Mouse (Mus musculus): ENCODE results near the gene Slc16a12. TPM values are rescaled to one million over a fixed set of nuclear protein-coding genes. Genes with fewer than 3 reads are reported as not detected.
"Not testable (repeated sequence)": the region's sequence is repeated elsewhere in the genome, so short reads cannot be mapped to it uniquely, and the experiment has no call there.

Slc16a12 gene
- polyA plus RNA-seq, 1 experiment from 2014 or later, result 1.3 TPM

DNA sequence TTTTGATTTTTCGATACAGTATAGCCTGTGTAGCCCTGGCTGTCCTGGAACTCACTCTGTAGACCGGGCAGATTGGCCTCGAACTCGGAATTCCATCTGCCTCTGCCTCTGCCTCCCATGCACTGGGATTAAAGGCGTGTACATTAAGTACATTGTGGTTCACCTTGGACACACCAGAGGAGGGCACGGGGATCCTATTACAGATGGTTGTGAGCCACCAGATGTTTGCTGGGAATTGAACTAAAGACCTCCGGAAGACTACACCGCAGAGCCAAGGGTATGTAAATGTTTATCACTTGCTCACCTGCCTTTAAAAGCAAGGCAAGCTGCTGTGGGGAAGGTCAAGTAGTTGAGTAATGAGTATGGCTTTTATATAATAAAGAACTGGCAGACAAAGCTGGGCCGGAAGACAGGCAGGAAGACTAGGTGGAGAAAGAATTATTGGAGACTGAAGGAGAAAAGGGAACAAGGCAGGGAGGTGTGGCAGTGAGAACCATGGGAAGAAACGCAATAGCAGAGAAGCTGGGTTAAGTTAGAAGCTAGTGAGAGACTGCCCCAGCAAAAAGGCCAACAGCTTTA, 91.8 kb downstream of the Slc16a12 start:
- 0 out of 2 replicates have a peak, but pooled peaks cover 2% of the 10 kb centered on the region for H3K4me1 ChIP-seq
- ATAC-seq (ENCODE audit: low FRiP score), result no peak
- no peak overlapping the region for H3K4me3 ChIP-seq (replicated peaks)
- H3K27me3 ChIP-seq, result no peaks in the 10 kb centered on the region
- H3K36me3 ChIP-seq (replicated peaks), result no peaks in the 10 kb centered on the region
- H3K4me2 ChIP-seq, result no peak overlapping the region
- no peak overlapping the region for H3K9ac ChIP-seq
- H3K9me3 ChIP-seq, result no peaks in the 10 kb centered on the region
- WGBS, result 90% methylated on average over 10 of the region's 10 CpGs
- H3K27ac ChIP-seq, result no peak overlapping the region

DNA sequence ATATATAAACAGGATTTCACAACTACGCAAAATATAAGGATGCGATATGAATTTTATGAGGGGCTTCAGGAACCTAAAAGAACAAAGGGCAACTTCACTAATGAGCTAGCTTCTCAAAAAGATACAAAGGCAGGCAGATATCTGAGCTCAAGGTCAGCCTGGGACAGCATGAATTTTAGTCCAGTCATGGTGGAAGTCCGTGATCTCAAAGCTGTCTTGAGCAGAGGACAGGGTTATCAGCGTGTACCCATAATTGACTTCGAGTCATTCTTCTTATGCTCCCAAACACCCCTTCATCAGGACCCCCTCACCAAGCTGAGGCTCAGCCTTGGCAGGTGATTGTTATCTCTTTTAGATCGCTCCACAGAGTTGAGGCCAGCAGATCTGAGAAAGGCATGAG, 96.1 kb downstream of the Slc16a12 start:
- no peaks in the 10 kb centered on the region for H3K4me1 ChIP-seq
- H3K27ac ChIP-seq, result no peak overlapping the region
- H3K27me3 ChIP-seq, result no peaks in the 10 kb centered on the region
- no peak overlapping the region for H3K4me3 ChIP-seq (replicated peaks)
- no peaks in the 10 kb centered on the region for H3K36me3 ChIP-seq (replicated peaks)
- no peak overlapping the region for H3K4me2 ChIP-seq
- WGBS, result 89% methylated on average over 6 of the region's 6 CpGs
- no peaks in the 10 kb centered on the region for H3K9me3 ChIP-seq
- ATAC-seq (ENCODE audit: low FRiP score), result no peak
- no peak overlapping the region for H3K9ac ChIP-seq

DNA sequence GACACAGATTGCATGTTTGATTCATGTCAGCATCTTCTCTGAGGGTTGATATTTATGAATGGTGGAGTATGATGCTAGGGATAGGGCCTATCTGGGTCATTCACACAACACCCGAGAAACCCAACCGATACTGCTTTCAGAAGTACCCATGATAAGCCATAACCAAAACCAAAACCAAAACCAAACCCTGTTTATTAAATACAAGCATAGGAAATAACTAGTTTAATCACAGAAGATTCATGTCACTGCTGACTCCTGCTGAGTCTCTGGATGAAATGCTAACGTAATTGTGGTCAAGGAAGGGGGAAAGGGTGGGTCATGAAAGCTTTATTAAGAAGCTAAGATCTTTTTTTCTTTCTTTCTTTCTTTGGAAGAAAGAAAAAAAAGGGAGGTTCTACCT, 96.8 kb downstream of the Slc16a12 start:
- Histone ChIP-seq H3K9ac (no peak overlapping the region), H3K36me3 (replicated peaks) (no peaks in the 10 kb centered on the region), H3K27me3 (no peaks in the 10 kb centered on the region), H3K27ac (no peak overlapping the region), H3K4me3 (replicated peaks) (no peak overlapping the region), H3K9me3 (no peaks in the 10 kb centered on the region), H3K4me1 (no peaks in the 10 kb centered on the region), H3K4me2 (no peak overlapping the region)
- 92% methylated on average over 3 of the region's 3 CpGs for WGBS
- no peak for ATAC-seq (ENCODE audit: low FRiP score)

DNA sequence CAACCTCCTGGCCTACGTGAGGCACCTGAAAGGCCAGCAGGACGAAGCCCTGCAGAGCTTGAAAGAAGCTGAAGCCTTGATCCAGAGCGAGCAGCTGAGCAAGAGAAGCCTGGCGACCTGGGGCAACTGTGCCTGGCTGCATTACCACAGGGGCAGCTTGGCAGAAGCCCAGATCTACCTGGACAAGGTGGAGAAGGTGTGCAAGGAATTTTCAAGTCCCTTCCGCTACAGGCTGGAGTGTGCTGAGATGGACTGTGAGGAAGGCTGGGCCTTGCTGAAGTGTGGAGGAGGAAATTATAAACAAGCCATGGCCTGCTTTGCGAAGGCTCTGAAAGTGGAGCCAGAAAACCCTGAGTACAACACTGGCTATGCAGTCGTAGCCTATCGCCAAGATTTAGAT, 99.5 kb downstream of the Slc16a12 start:
- not testable (repeated sequence) for H3K27ac ChIP-seq; H3K27me3 ChIP-seq; ATAC-seq (ENCODE audit: low FRiP score); H3K9ac ChIP-seq; H3K4me1 ChIP-seq; H3K9me3 ChIP-seq; H3K4me3 ChIP-seq (replicated peaks); H3K4me2 ChIP-seq; H3K36me3 ChIP-seq (replicated peaks)
- 89% methylated on average over 8 of the region's 8 CpGs for whole genome bisulfite sequencing

DNA sequence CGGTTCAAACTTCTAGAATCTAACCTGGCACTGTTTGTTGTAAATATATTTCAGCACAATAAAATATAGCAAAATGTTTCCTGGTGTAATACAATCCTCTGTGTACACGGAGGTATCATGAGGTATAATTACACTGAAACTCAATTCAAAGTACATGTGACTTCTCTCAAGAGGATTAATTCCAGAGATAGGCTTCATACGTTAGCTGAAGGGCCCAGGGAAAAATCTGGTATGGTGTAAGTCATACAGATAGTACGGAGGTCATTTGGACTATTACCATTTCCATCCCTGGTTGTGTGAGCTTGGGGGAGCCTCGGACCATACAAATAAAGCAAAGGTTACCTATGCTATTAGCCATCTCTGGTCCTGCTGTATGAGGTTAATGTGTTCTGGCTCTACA, 104.5 kb downstream of the Slc16a12 start:
- H3K4me3 ChIP-seq (replicated peaks), result no peak overlapping the region
- H3K9me3 ChIP-seq, result no peaks in the 10 kb centered on the region
- no peaks in the 10 kb centered on the region for H3K27me3 ChIP-seq
- no peaks in the 10 kb centered on the region for H3K36me3 ChIP-seq (replicated peaks)
- WGBS, result 87% methylated on average over 5 of the region's 5 CpGs
- H3K9ac ChIP-seq, result no peak overlapping the region
- H3K27ac ChIP-seq, result no peak overlapping the region
- no peak overlapping the region for H3K4me2 ChIP-seq
- H3K4me1 ChIP-seq, result no peaks in the 10 kb centered on the region
- no peak for ATAC-seq (ENCODE audit: low FRiP score)

DNA sequence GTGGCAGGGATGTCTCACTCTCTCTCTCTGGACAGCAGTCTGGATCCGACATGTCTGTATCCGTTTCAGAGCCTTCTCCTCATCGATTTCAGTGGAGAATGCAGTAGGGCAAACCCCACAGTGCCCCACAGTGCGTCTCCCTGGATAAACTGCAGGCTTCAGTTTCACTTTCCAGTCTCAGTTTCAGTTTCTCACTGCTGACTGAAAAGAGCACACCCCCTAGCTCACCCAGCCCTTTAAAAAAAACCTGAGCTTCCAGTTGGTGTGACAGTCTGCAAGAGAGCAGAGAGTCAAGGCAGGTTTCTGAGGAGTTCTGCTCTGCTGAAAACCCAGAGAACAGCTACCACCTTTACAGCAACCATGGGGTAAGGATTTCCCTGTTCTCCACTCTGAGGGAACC, 106.5 kb downstream of the Slc16a12 start, which contains the start of the genes Ifit1bl2 and Ifit1:
Ifit1bl2 (minus strand) TSS at position 121 of the 400 bp plus-strand sequence.
Ifit1 (plus strand) TSS at position 249 of the 400 bp plus-strand sequence.
- Histone ChIP-seq H3K27ac (no peak within 1 kb of the TSS), H3K36me3 (replicated peaks) (no peaks in the 10 kb centered on the region), H3K9ac (no peak within 1 kb of the TSS), H3K9me3 (no peaks in the 10 kb centered on the region), H3K4me3 (replicated peaks) (no peak within 1 kb of the TSS), H3K4me1 (no peaks in the 10 kb centered on the region), H3K4me2 (no peak within 1 kb of the TSS), H3K27me3 (no peaks in the 10 kb centered on the region)
- 65% methylated on average over 4 of the region's 4 CpGs for WGBS
- no peak for ATAC-seq (ENCODE audit: low FRiP score)

DNA sequence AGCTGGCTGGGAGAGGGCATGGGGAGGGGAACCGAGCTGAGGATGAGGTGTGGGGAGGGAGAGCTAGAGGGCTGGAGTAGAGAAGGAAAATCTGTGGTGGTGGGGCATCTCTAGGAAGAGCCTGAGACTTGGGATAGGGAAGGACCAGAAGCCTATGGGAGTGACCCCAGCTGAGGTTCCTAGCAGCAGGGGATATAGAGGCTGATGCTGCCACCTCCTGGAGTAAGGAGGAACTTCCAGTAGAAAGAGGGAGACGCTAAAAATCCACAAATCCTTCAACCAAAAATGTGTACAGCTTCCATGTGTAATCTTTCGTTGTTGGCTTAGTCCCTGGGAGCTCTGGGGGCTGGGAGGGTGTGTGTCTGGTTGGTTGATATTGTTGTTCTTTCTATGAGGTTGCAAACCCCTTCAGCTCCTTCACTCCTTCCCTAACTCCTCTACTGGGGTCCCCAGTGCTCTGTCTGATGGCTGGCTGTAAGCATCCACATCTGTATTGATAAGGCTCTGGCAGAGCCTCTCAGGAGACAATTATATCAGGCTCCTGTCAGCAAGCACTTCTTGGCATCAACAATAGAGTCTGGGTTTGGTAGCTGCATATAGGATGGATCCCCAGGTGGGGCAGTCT, 110.0 kb downstream of the Slc16a12 start:
- no peak overlapping the region for H3K27ac ChIP-seq
- H3K27me3 ChIP-seq, result no peaks in the 10 kb centered on the region
- ATAC-seq (ENCODE audit: low FRiP score), result peak; percentile 75
- H3K36me3 ChIP-seq (replicated peaks), result no peaks in the 10 kb centered on the region
- no peak overlapping the region for H3K9ac ChIP-seq
- 14% methylated on average over 3 of the region's 3 CpGs for WGBS
- H3K9me3 ChIP-seq, result no peaks in the 10 kb centered on the region
- no peaks in the 10 kb centered on the region for H3K4me1 ChIP-seq
- no peak overlapping the region for H3K4me2 ChIP-seq
- no peak overlapping the region for H3K4me3 ChIP-seq (replicated peaks)

DNA sequence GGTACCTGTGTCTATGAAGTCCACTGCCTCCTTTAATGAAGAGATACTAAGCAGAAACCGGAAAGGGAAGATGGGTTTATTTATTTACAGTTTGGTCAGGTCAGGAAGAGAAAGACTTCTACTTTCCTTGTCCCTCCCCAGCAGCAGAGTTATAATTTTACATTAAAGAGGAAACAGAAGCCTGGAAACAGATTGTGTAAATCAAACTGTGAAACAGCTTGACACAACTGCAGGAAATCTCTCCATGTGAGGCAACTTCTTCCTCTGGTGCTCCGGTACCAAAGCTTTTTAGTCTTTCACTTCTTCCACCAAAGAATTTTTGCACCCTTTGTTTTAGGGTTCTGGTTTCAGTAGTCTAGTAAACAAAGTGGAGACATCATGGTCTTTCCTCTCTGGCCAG, 113.6 kb downstream of the Slc16a12 start:
- Histone ChIP-seq H3K36me3 (replicated peaks) (no peaks in the 10 kb centered on the region), H3K4me3 (replicated peaks) (no peak overlapping the region), H3K4me1 (no peaks in the 10 kb centered on the region), H3K4me2 (no peak overlapping the region), H3K9ac (no peak overlapping the region), H3K27me3 (no peaks in the 10 kb centered on the region), H3K9me3 (no peaks in the 10 kb centered on the region), H3K27ac (no peak overlapping the region)
- ATAC-seq (ENCODE audit: low FRiP score), result no peak
- 81% methylated on average over 2 of the region's 2 CpGs for WGBS

DNA sequence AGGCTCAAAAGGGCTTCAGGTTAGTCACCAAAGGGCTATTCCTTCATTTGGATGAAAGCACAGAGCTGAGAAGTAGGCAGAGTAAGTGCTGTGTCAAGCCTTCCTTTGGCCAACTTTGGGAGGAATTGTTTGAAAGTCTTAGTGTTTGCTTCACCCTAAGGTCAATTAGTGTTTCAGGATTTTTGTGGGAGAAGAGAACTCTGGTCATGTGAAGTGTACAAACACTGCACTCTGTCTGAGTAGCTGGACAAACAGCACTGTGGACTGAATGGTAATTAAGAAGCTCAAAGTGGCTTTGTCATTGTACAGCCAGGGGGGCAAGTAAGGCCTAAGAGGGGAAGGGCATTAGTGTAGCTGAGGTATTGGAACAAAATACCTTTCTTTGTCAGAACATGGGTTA, 115.6 kb downstream of the Slc16a12 start:
- no peaks in the 10 kb centered on the region for H3K27me3 ChIP-seq
- H3K9me3 ChIP-seq, result no peaks in the 10 kb centered on the region
- H3K27ac ChIP-seq, result no peak overlapping the region
- no peaks in the 10 kb centered on the region for H3K4me1 ChIP-seq
- H3K4me3 ChIP-seq (replicated peaks), result no peak overlapping the region
- H3K36me3 ChIP-seq (replicated peaks), result no peaks in the 10 kb centered on the region
- H3K4me2 ChIP-seq, result no peak overlapping the region
- H3K9ac ChIP-seq, result no peak overlapping the region
- ATAC-seq (ENCODE audit: low FRiP score), result no peak

DNA sequence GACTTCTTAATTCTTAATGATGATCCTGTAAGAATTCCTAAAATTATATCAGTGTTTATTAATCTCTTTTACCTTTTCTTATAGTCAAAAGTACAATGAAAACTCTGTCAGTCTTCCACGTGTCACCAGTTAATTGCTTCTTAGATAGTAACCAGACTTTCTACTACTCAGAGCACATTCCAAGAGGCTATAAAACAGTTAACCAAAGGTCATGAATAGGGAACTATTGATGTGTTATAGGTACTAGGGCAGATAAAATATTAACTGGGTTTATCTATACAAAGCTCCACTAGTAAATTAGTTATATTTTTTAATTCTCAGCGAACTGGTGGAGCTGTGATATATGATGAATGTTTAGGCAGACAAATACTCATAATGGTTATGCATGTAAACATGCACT, 119.6 kb downstream of the Slc16a12 start:
- H3K9me3 ChIP-seq, result no peaks in the 10 kb centered on the region
- no peaks in the 10 kb centered on the region for H3K27me3 ChIP-seq
- WGBS, result 75% methylated on average over 2 of the region's 2 CpGs
- no peak overlapping the region for H3K4me3 ChIP-seq (replicated peaks)
- no peak for ATAC-seq (ENCODE audit: low FRiP score)
- no peaks in the 10 kb centered on the region for H3K4me1 ChIP-seq
- no peak overlapping the region for H3K27ac ChIP-seq
- H3K9ac ChIP-seq, result no peak overlapping the region
- no peak overlapping the region for H3K4me2 ChIP-seq
- H3K36me3 ChIP-seq (replicated peaks), result no peaks in the 10 kb centered on the region

DNA sequence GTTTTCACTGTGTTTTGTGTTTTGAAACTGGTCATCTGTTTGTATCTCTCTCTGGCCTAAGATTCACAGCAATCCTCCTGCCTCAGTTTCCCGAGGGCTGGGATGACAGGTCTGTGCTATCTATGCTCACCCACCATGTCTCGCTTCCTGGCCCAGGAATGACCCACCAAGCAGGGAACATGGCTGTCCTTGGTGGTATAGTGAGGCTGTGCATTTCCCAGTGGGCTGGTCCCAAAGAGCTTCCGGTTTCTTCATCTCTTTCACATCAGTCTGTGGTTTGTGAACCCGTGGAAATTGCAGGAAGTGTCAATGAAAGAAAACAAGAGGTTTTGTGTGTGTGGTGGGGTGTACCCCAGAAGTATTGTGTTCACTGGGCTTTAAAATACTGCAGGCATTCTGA, 122.4 kb downstream of the Slc16a12 start:
- Histone ChIP-seq H3K9ac (no peak overlapping the region), H3K4me1 (no peaks in the 10 kb centered on the region), H3K36me3 (replicated peaks) (no peaks in the 10 kb centered on the region), H3K4me2 (no peak overlapping the region), H3K27ac (no peak overlapping the region), H3K9me3 (no peaks in the 10 kb centered on the region), H3K27me3 (no peaks in the 10 kb centered on the region), H3K4me3 (replicated peaks) (no peak overlapping the region)
- WGBS, result 84% methylated on average over 4 of the region's 4 CpGs
- no peak for ATAC-seq (ENCODE audit: low FRiP score)

DNA sequence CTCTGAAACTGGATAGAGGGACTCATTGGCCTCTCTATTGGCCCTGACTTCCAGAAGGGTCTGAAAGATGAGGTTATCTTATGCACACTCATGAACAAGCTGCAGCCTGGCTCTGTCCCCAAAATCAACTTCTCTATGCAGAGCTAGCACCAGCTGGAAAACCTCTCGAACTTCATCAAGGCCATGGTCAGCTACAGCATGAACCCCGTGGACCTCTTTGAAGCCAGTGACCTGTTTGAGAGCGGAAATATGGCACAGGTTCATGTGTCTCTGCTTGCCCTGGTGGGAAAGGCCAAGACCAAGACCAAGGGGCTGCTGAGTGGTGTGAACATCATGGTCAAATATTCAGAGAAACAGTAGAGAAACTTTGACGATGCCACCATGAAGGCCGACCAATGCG, 123.3 kb downstream of the Slc16a12 start:
- Histone ChIP-seq H3K4me3 (replicated peaks) (no peak overlapping the region), H3K4me2 (no peak overlapping the region), H3K9me3 (no peaks in the 10 kb centered on the region), H3K27ac (no peak overlapping the region), H3K27me3 (no peaks in the 10 kb centered on the region), H3K36me3 (replicated peaks) (no peaks in the 10 kb centered on the region), H3K4me1 (no peaks in the 10 kb centered on the region), H3K9ac (no peak overlapping the region)
- 92% methylated on average over 6 of the region's 6 CpGs for WGBS
- no peak for ATAC-seq (ENCODE audit: low FRiP score)

DNA sequence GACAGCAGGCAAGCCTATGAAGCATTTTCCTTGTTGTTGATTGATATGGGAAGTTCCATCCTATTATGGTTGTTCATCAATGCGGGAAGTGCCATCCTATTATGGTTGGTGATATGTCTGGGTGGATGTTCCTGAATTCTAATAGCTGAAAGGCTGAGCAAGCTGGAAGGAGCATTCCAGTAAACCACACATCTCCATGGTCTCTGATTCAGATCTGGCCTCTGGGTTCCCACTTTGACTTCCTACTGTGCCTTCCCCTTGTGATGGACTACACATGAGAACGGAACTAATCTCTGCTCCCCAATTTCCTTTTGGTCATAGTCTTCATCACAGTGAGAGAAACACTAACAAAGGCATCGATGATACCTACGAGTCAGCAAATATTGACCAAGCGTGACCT, 126.2 kb downstream of the Slc16a12 start:
- WGBS, result 86% methylated on average over 5 of the region's 5 CpGs
- Histone ChIP-seq H3K4me2 (no peak overlapping the region), H3K9me3 (no peaks in the 10 kb centered on the region), H3K4me1 (no peaks in the 10 kb centered on the region), H3K36me3 (replicated peaks) (no peaks in the 10 kb centered on the region), H3K4me3 (replicated peaks) (no peak overlapping the region), H3K27ac (no peak overlapping the region), H3K27me3 (no peaks in the 10 kb centered on the region), H3K9ac (no peak overlapping the region)
- ATAC-seq (ENCODE audit: low FRiP score), result no peak

Measured in forebrain, embryonic 12.5 days (tissue).